Mouse (Mus musculus) adrenal gland, postnatal 0 days (tissue): ENCODE data around the gene Mreg. TPM values are rescaled to one million over a fixed set of nuclear protein-coding genes. Genes with fewer than 3 reads are reported as not detected.

Experiments used
- polyA plus RNA-seq: library from polyadenylated mRNA; unstranded; fragments of >200 nt; fragmentation: Nextera tagmentation; extraction: Ambion mirVana; gene quantifications from 2 replicates; pipeline ENCODE4 v1.2.1, GENCODE M21; 2015

Mreg gene
- 2.5 and 4.7 TPM in 2 replicates for polyA plus RNA-seq

GRCm38 (mm10) chr1:72211701-72212699 lies at the start of gene Mreg:
Mreg (minus strand) TSS chr1:72212307.

Other genes starting within 250 kb of the Mreg start
- 40.4 and 65.0 TPM in 2 replicates for gene Pecr, start 72.0 kb upstream of the Mreg start, polyA plus RNA-seq
- 3.6 and 10.1 TPM in 2 replicates for gene Tmem169, start 72.1 kb upstream of the Mreg start, polyA plus RNA-seq
- gene Xrcc5, start 95.1 kb upstream of the Mreg start, polyA plus RNA-seq, result 20.9 and 22.2 TPM in 2 replicates